Mouse (Mus musculus) heart, postnatal 0 days (tissue): ENCODE measurements around the gene Myo1e. TPM values are rescaled to one million over a fixed set of nuclear protein-coding genes. Genes with fewer than 3 reads are reported as not detected.

ENCODE experiments used
- ATAC-seq: fragments of 200-750 bp; cut with Nextera tagmentation; 2 replicates; pipeline ENCODE4 v1.8.0; 2017; ENCODE audit warnings: low read depth, moderate number of reproducible peaks, moderate library complexity; ENCODE audit not compliant: insufficient read depth
- DNase-seq: peaks from one replicate; pipeline ENCODE4 v3.0.0-alpha.2; 2016; ENCODE audit warnings: low spot score
- H3K27ac ChIP-seq: fragments of 300-500 bp; sonication (generic); 2 replicates; pipeline ENCODE4 v1.5.1; 2014; ENCODE audit warnings: low read depth, mild to moderate bottlenecking
- H3K27me3 ChIP-seq: fragments of 300-500 bp; sonication (generic); 2 replicates; pipeline ENCODE4 v1.6.1; 2014; ENCODE audit warnings: low read length, mixed read lengths; ENCODE audit not compliant: control insufficient read depth, insufficient read depth
- H3K36me3 ChIP-seq: fragments of 300-500 bp; sonication (generic); replicated peaks from 2 replicates; pipeline ENCODE4 v1.6.1; 2014; ENCODE audit warnings: low read length, mixed read lengths; ENCODE audit not compliant: control insufficient read depth, insufficient read depth
- H3K4me1 ChIP-seq: fragments of 300-500 bp; sonication (generic); 2 replicates; pipeline ENCODE4 v1.6.1; 2014; ENCODE audit warnings: antibody characterized with exemption; ENCODE audit not compliant: control insufficient read depth, insufficient read depth
- H3K4me2 ChIP-seq: fragments of 300-500 bp; sonication (generic); 2 replicates; pipeline ENCODE4 v1.6.1; 2014; ENCODE audit warnings: low read depth, mild to moderate bottlenecking, low read length, moderate library complexity
- H3K4me3 ChIP-seq: fragments of 300-500 bp; sonication (generic); 2 replicates; pipeline ENCODE4 v1.5.1; 2014; ENCODE audit warnings: low read depth, low read length
- H3K9ac ChIP-seq: fragments of 300-500 bp; sonication (generic); replicated peaks from 2 replicates; pipeline ENCODE4 v1.6.1; 2014; ENCODE audit warnings: low read depth, low read length, mixed read lengths
- H3K9me3 ChIP-seq: fragments of 300-500 bp; sonication (generic); replicated peaks from 2 replicates; pipeline ENCODE4 v1.6.1; 2016; ENCODE audit warnings: low read length; ENCODE audit not compliant: control insufficient read depth
- CTCF ChIP-seq: IDR thresholded peaks from 2 replicates; pipeline ENCODE4 v1.5.1; 2016; ENCODE audit warnings: antibody characterized with exemption, control low read depth, low read depth
- EP300 ChIP-seq: IDR thresholded peaks from 2 replicates; pipeline ENCODE4 v1.6.1; 2016; ENCODE audit warnings: antibody characterized with exemption, low read depth
- whole genome bisulfite sequencing: fragments of 180-500 bp; shearing (Covaris S2); extraction: QIAGEN DNeasy Blood & Tissue Kit; methylation state at CpG from one replicate; pipeline ENCODE4 v1.1.7; 2014; 5-methylcytosine and 5-hydroxymethylcytosine counted together
- polyA plus RNA-seq: library from polyadenylated mRNA; unstranded; fragments of >200 nt; fragmentation: Nextera tagmentation; extraction: Ambion mirVana; gene quantifications from 2 replicates; pipeline ENCODE4 v1.2.1, GENCODE M21; 2015
- total RNA-seq: library from RNA; depleted of rRNA; stranded (reverse); fragments of >200 nt; gene quantifications from 2 replicates; pipeline ENCODE4 v1.2.3, GENCODE M21; 2014; ENCODE audit warnings: low replicate concordance

The Myo1e gene
- total and polyA plus RNA-seq, 2 experiments from 2014 or later = 6.6 to 7.0 TPM

DNA sequence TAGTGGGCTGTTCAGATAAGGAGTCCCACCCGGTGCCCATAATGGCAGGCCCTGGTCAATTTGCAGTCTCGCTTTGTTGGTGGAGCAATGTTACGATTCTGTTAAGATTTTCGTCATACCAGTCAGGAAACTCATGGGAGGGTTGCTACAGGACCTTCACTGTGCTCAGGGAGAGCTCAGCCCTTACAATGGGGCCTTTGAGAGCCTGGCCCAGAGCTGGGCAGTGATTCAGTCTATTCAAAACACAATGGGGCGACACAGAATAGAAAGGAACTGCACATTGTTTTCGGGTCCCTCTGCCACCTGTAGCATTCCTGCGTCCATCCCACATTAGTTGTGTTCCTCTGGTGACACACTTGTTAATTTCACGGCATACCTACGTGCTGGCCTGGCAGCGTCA is 62.2 kb downstream of the Myo1e start:
- H3K27me3 ChIP-seq = no peaks in the 10 kb centered on the region
- no peak overlapping the region for H3K4me2 ChIP-seq
- DNase-seq = no peak
- 0 out of 2 replicates have a peak overlapping the region, but pooled peaks have one; percentile 11 for H3K27ac ChIP-seq
- TF ChIP-seq EP300 (no peak), CTCF (no peak)
- WGBS = 78% methylated on average over 10 of the region's 10 CpGs
- no peak overlapping the region for H3K4me3 ChIP-seq
- no peaks in the 10 kb centered on the region for H3K9me3 ChIP-seq
- ATAC-seq = no peak; the same call in 1 of the 2 replicates
- no peaks in the 10 kb centered on the region for H3K36me3 ChIP-seq
- no peak overlapping the region for H3K9ac ChIP-seq
- H3K4me1 ChIP-seq = 0 out of 2 replicates have a peak, but pooled peaks cover 3% of the 10 kb centered on the region

DNA sequence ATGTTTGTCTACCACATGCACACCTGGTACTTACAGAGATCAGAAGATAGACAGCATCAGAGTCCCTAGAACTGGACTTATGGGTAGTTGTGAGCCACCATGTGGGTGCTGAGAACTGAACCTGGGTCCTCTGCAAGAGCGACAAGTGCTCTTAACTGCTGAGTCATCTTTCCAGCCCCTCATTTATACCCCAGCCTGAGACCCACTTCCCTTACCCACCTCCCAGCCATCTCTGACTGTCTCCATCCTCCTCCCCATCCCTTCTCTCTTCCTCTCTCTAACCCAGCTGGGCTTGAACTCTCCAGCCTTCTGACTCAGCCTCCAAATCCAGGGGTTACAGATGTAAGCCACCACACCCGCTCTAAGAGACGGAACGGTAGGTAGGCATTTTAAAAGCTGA is 63.3 kb downstream of the Myo1e start:
- no peak for DNase-seq
- Histone ChIP-seq H3K27ac (no peak overlapping the region), H3K4me3 (no peak overlapping the region), H3K4me2 (no peak overlapping the region), H3K27me3 (no peaks in the 10 kb centered on the region), H3K36me3 (no peaks in the 10 kb centered on the region), H3K9ac (no peak overlapping the region), H3K9me3 (no peaks in the 10 kb centered on the region), H3K4me1 (no peaks in the 10 kb centered on the region)
- ATAC-seq = no peak
- WGBS = 89% methylated on average over 4 of the region's 4 CpGs
- TF ChIP-seq CTCF (no peak), EP300 (no peak)

DNA sequence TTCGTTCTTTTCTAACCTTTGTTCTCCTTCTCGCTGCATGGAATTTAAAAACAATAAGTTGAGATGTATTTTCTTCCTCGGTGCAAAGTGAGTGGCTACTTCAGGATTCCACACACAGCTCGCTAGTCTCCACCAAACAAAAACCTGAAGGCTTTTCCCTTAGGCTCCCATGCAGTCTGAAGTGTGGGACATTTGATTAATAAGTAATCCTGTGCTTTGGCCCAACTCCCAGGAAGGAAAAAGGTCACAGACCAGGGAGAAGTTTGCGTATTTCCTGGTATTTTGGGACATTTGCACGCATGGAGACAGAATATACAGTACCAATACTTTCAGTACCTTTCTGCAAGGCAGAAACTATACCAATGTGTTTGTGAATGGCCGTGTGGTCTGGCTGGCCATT is 64.0 kb downstream of the Myo1e start:
- H3K27ac ChIP-seq = no peak overlapping the region
- H3K9ac ChIP-seq = no peak overlapping the region
- no peaks in the 10 kb centered on the region for H3K36me3 ChIP-seq
- H3K4me1 ChIP-seq = no peaks in the 10 kb centered on the region
- 77% methylated on average over 7 of the region's 7 CpGs for WGBS
- TF ChIP-seq EP300 = no peak
- TF ChIP-seq CTCF = no peak
- H3K27me3 ChIP-seq = no peaks in the 10 kb centered on the region
- DNase-seq (no peak), ATAC-seq (no peak)
- H3K4me3 ChIP-seq = no peak overlapping the region
- no peaks in the 10 kb centered on the region for H3K9me3 ChIP-seq
- no peak overlapping the region for H3K4me2 ChIP-seq

- Histone ChIP-seq H3K4me3 (no peak overlapping the region), H3K27ac (no peak overlapping the region), H3K4me2 (no peak overlapping the region), H3K4me1 (no peaks in the 10 kb centered on the region), H3K9me3 (no peaks in the 10 kb centered on the region), H3K9ac (no peak overlapping the region), H3K27me3 (no peaks in the 10 kb centered on the region), H3K36me3 (no peaks in the 10 kb centered on the region)
- ATAC-seq (no peak), DNase-seq (no peak)
- WGBS = 89% methylated on average over 9 of the region's 9 CpGs
- no peak for TF ChIP-seq EP300
- no peak for TF ChIP-seq CTCF
Observed at GRCm38 (mm10) chr9:70271631-70272030, 64.5 kb downstream of the Myo1e start.

GRCm38 (mm10) chr9:70274071-70274470 is 66.9 kb downstream of the Myo1e start:
- DNase-seq (no peak), ATAC-seq (no peak)
- Histone ChIP-seq H3K9ac (no peak overlapping the region), H3K27me3 (no peaks in the 10 kb centered on the region), H3K9me3 (no peaks in the 10 kb centered on the region), H3K4me3 (no peak overlapping the region), H3K27ac (no peak overlapping the region), H3K4me2 (no peak overlapping the region), H3K4me1 (no peaks in the 10 kb centered on the region), H3K36me3 (no peaks in the 10 kb centered on the region)
- WGBS = 91% methylated on average over 6 of the region's 6 CpGs
- no peak for TF ChIP-seq EP300
- no peak for TF ChIP-seq CTCF

DNA sequence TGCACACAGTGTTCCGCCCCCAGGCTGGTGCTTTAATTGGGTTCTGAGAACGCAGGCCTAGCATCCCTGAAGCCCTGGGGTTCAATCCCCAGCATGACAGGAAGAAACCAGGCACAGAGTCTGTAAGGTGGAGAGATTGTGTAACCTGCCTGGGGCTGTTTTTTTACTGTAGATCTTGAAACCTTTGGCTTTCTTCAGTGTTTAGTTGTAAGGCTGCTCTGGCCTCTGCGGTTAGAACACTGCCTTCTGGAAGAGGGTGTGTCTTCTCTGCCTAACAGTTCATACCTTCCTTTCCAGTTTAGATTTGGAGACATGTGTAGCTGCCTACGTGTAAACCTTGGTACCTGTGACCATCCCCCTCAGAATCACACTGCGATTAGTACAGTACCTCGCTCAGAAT is 67.3 kb downstream of the Myo1e start:
- ATAC-seq = no peak
- H3K9me3 ChIP-seq = no peaks in the 10 kb centered on the region
- 95% methylated on average over 6 of the region's 6 CpGs for WGBS
- H3K27ac ChIP-seq = no peak overlapping the region
- DNase-seq = no peak
- TF ChIP-seq EP300 = no peak
- no peak for TF ChIP-seq CTCF
- no peaks in the 10 kb centered on the region for H3K36me3 ChIP-seq
- no peak overlapping the region for H3K4me3 ChIP-seq
- H3K27me3 ChIP-seq = no peaks in the 10 kb centered on the region
- no peak overlapping the region for H3K9ac ChIP-seq
- no peaks in the 10 kb centered on the region for H3K4me1 ChIP-seq
- no peak overlapping the region for H3K4me2 ChIP-seq
